Mouse (Mus musculus) kidney, postnatal 0 days (tissue): Measurements from ENCODE around the gene Samd14. TPM values are rescaled to one million over a fixed set of nuclear protein-coding genes. Genes with fewer than 3 reads are reported as not detected.

ENCODE experiments used
- ATAC-seq: fragments of 200-750 bp; cut with Nextera tagmentation; replicated peaks from 2 replicates; pipeline ENCODE4 v1.8.0; 2017; ENCODE audit warnings: low read depth, moderate number of reproducible peaks, moderate TSS enrichment, moderate library complexity; ENCODE audit not compliant: low FRiP score
- DNase-seq: peaks from one replicate; pipeline ENCODE4 v3.0.0-alpha.2; 2016; ENCODE audit warnings: low spot score
- H3K27ac ChIP-seq: fragments of 300-500 bp; sonication (generic); 2 replicates; pipeline ENCODE4 v1.5.1; 2014; ENCODE audit warnings: mild to moderate bottlenecking
- H3K27me3 ChIP-seq: fragments of 300-500 bp; sonication (generic); 2 replicates; pipeline ENCODE4 v1.6.1; 2014; ENCODE audit warnings: low read length, mixed read lengths; ENCODE audit not compliant: insufficient read depth
- H3K36me3 ChIP-seq: fragments of 300-500 bp; sonication (generic); 2 replicates; pipeline ENCODE4 v1.6.1; 2014; ENCODE audit warnings: low read length, mixed read lengths; ENCODE audit not compliant: insufficient read depth
- H3K4me1 ChIP-seq: fragments of 300-500 bp; sonication (generic); replicated peaks from 2 replicates; pipeline ENCODE4 v1.6.1; 2014; ENCODE audit warnings: antibody characterized with exemption, low read length, mixed read lengths; ENCODE audit not compliant: insufficient read depth
- H3K4me2 ChIP-seq: fragments of 300-500 bp; sonication (generic); 2 replicates; pipeline ENCODE4 v1.6.1; 2014; ENCODE audit warnings: mild to moderate bottlenecking, low read length, moderate library complexity, mixed read lengths
- H3K4me3 ChIP-seq: fragments of 300-500 bp; sonication (generic); replicated peaks from 2 replicates; pipeline ENCODE4 v1.5.1; 2014; ENCODE audit warnings: low read depth, low read length
- H3K9ac ChIP-seq: fragments of 300-500 bp; sonication (generic); 2 replicates; pipeline ENCODE4 v1.6.1; 2014; ENCODE audit warnings: low read depth, low read length
- H3K9me3 ChIP-seq: fragments of 300-500 bp; sonication (generic); replicated peaks from 2 replicates; pipeline ENCODE4 v1.6.1; 2016; ENCODE audit warnings: low read length, inconsistent platforms, mixed read lengths
- CTCF ChIP-seq: IDR thresholded peaks from 2 replicates; pipeline ENCODE4 v1.5.1; 2016; ENCODE audit warnings: antibody characterized with exemption, low read depth, mild to moderate bottlenecking, moderate library complexity
- WGBS: fragments of 180-500 bp; shearing (Covaris S2); extraction: QIAGEN DNeasy Blood & Tissue Kit; methylation state at CpG from one replicate; pipeline ENCODE4 v1.1.7; 2014; 5-methylcytosine and 5-hydroxymethylcytosine counted together
- polyA plus RNA-seq: library from polyadenylated mRNA; unstranded; fragments of >200 nt; fragmentation: Nextera tagmentation; extraction: Ambion mirVana; gene quantifications from 2 replicates; pipeline ENCODE4 v1.2.1, GENCODE M21; 2015

Samd14 gene
- polyA plus RNA-seq, 1 experiment from 2014 or later = 13.1 TPM

DNA sequence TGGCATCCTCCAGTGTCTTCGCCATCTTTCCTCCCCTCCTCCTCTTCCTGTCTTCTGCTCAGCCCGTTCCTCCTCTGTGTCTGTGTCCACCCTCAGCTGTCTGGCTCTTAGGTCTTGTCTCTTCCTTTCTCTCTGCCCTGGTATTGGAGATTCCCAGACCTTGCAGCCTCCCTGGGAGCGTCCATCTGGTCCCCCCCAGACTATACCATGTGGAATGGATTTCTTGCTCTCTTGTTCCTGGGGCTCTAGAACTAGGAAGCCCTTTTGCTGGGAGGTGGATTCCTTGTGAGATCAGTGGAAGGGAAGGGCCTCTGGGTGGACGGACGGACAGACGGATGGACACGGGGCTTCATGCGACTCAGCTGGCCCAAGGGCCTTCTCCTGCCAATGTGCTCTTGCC, 13.6 kb upstream of the Samd14 start:
- Histone ChIP-seq H3K9me3 (no peaks in the 10 kb centered on the region), H3K9ac (no peak overlapping the region), H3K36me3 (peaks cover 33% of the 10 kb centered on the region; the same call in 1 of the 2 replicates), H3K4me1 (peaks cover 41% of the 10 kb centered on the region), H3K4me2 (no peak overlapping the region), H3K4me3 (no peak overlapping the region), H3K27me3 (no peaks in the 10 kb centered on the region), H3K27ac (no peak overlapping the region)
- WGBS = 76% methylated on average over 8 of the region's 8 CpGs
- no peak for TF ChIP-seq CTCF
- ATAC-seq (no peak), DNase-seq (no peak)

DNA sequence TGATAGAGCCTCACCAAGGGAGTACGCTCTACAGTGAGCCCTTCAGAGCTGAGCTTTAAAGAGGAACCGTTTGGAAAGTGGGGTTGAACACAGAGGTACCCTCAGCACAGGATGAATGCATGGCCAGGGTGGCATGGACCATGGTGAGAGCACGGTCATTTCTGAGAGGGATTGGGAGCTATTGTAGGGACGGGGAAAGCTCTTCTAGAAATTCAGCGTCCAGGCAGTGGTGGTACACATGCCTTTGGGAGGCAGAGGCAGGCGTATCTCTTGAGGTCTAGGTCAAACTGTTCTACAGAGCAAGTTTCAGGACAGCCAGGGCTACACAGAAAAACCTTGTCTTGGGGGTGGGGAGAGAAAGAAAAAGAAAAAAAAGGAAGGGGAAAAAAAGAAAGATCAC, 12.7 kb upstream of the Samd14 start:
- ATAC-seq (no peak), DNase-seq (no peak)
- no peak overlapping the region for H3K4me3 ChIP-seq
- no peaks in the 10 kb centered on the region for H3K9me3 ChIP-seq
- no peak overlapping the region for H3K4me2 ChIP-seq
- no peak overlapping the region for H3K27ac ChIP-seq
- H3K9ac ChIP-seq = no peak overlapping the region
- TF ChIP-seq CTCF = no peak
- H3K27me3 ChIP-seq = no peaks in the 10 kb centered on the region
- 91% methylated on average over 6 of the region's 6 CpGs for WGBS
- peaks cover 41% of the 10 kb centered on the region for H3K4me1 ChIP-seq
- H3K36me3 ChIP-seq = peaks cover 38% of the 10 kb centered on the region; the same call in 1 of the 2 replicates

DNA sequence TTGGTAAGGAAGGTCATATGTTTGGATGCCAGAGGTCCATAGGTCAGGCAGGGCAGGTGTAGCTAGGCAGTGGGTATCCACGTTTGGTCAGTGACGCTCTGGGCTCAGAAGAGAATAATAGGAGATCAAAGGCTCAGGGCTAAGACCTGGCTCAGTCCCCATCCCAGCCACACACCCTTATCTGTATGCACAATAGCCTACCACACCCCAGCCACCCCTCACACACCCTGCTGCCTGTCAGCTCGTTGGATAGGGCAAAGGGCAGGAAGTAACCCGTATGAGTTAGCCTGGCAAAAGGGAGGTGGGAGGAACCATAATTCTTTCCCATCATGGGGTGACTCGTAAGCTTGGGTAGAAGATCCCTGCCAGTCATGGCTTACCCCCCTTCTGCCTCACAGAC, 12.1 kb upstream of the Samd14 start:
- Histone ChIP-seq H3K9ac (no peak overlapping the region), H3K36me3 (peaks cover 42% of the 10 kb centered on the region; the same call in 1 of the 2 replicates), H3K27me3 (no peaks in the 10 kb centered on the region), H3K4me1 (peaks cover 38% of the 10 kb centered on the region), H3K9me3 (no peaks in the 10 kb centered on the region), H3K4me2 (no peak overlapping the region), H3K27ac (no peak overlapping the region), H3K4me3 (no peak overlapping the region)
- DNase-seq = no peak
- 51% methylated on average over 5 of the region's 5 CpGs for WGBS
- no peak for TF ChIP-seq CTCF
- ATAC-seq = no peak

DNA sequence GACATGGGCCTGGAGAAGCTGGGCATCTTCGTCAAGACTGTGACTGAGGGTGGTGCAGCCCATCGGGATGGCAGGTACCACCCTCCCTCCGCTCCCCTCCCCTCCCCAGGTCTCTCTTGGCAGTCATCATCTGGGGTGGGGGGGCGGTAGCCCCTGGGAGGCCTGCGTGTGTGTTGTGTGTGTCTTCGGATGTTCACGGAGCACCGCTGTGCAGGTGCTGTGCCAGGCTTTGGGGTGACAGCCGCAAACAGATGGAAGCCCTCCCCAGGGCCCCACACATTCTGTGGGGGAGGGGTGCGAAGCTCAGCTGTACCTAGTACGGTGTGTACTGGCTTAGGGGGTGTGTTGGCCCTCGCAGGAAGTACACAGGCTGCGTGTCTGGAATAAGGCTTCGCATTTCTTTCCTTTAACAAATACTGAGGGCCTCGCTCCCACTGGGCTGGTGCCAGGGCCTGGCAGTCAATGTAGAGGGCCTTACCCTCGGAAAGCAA, 11.6 kb upstream of the Samd14 start:
- DNase-seq (no peak), ATAC-seq (no peak)
- Histone ChIP-seq H3K27me3 (no peaks in the 10 kb centered on the region), H3K4me3 (no peak overlapping the region), H3K4me1 (peaks cover 34% of the 10 kb centered on the region), H3K36me3 (peaks cover 47% of the 10 kb centered on the region), H3K4me2 (no peak overlapping the region), H3K9me3 (no peaks in the 10 kb centered on the region), H3K27ac (no peak overlapping the region), H3K9ac (no peak overlapping the region)
- no peak for TF ChIP-seq CTCF
- 77% methylated on average over 16 of the region's 16 CpGs for WGBS

DNA sequence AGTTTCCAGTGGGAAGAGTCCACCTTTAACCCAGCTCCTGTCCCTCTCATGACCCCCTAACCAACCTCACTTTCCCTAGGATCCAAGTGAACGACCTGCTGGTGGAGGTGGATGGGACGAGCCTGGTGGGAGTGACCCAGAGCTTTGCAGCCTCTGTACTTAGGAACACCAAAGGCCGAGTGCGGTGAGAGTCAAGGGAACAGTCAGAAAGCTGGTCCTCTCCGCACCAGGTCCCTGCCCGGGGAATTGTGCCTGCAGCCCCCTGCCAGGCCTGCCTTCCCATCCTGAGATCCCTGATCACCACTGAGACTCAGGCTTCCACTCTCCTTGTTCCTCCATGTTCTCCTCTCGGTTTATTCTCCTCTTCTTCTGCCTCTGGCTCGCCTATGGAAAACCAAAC, 9.6 kb upstream of the Samd14 start:
- no peak for TF ChIP-seq CTCF
- H3K4me2 ChIP-seq = no peak overlapping the region

DNA sequence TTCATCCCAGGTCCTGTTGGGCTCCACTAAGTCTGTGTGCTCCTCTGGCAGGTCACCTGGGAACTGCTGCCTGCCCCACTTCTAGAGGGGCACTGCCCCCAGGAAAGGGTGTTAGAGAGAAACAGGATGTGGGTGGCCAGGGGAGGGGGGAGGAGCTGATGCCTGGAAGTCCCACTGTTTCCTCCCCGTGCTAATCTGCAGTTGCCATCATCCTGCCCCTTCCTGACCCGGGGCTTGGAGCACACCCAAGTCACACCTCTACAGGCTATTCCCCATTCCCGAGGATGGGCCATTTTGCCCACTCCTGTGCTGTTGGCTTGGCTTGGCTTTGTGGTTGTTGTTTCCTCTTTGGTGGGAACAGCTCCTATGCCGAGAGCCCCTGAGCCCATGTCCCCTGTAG, 9.1 kb upstream of the Samd14 start:
- Histone ChIP-seq H3K27me3 (no peaks in the 10 kb centered on the region), H3K4me1 (peaks cover 11% of the 10 kb centered on the region; the same call in 1 of the 2 replicates), H3K4me3 (no peak overlapping the region), H3K27ac (peak overlapping the region; percentile 68), H3K4me2 (no peak overlapping the region), H3K9ac (no peak overlapping the region), H3K9me3 (no peaks in the 10 kb centered on the region), H3K36me3 (peaks cover 52% of the 10 kb centered on the region)
- 32% methylated on average over 4 of the region's 4 CpGs for WGBS
- ATAC-seq = peak; percentile 23; the same call in 1 of the 2 replicates
- no peak for DNase-seq
- no peak for TF ChIP-seq CTCF

More for the DNA sequence above, 9.6 kb upstream of the Samd14 start:
- peaks cover 13% of the 10 kb centered on the region for H3K4me1 ChIP-seq
- peaks cover 52% of the 10 kb centered on the region for H3K36me3 ChIP-seq
- no peaks in the 10 kb centered on the region for H3K9me3 ChIP-seq
- ATAC-seq = no peak
- no peak for DNase-seq
- 56% methylated on average over 8 of the region's 8 CpGs for WGBS
- no peak overlapping the region for H3K9ac ChIP-seq
- peak overlapping the region; percentile 55 for H3K27ac ChIP-seq
- H3K27me3 ChIP-seq = no peaks in the 10 kb centered on the region
- no peak overlapping the region for H3K4me3 ChIP-seq

DNA sequence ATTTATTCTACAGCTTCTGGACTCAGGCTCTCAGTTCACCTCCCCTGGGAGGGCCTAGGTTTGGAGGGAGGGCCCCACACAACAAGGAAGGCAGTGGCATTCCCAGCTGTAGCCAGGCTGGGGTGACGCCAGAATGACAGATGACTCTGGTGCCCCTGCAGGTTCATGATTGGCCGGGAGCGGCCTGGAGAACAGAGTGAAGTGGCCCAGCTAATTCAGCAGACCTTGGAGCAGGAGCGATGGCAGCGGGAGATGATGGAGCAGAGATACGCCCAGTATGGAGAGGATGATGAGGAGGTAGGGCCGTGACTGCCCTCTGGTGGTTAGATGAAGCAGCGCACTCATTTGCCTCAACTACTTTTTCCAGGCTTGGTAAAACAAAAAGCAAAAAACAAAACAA, 8.6 kb upstream of the Samd14 start:
- TF ChIP-seq CTCF = peak; percentile 93
- peak; percentile 40; the same call in 1 of the 2 replicates for ATAC-seq
- H3K9me3 ChIP-seq = no peaks in the 10 kb centered on the region
- no peaks in the 10 kb centered on the region for H3K27me3 ChIP-seq
- peak; percentile 91 for DNase-seq
- H3K36me3 ChIP-seq = peaks cover 52% of the 10 kb centered on the region
- no peak overlapping the region for H3K4me2 ChIP-seq
- under 1% methylated on average over 8 of the region's 8 CpGs for WGBS
- peak overlapping the region; percentile 68 for H3K27ac ChIP-seq
- H3K4me3 ChIP-seq = no peak overlapping the region
- peaks cover 6% of the 10 kb centered on the region; the same call in 1 of the 2 replicates for H3K4me1 ChIP-seq
- H3K9ac ChIP-seq = no peak overlapping the region
